Mouse (Mus musculus) limb, embryonic 11.5 days (tissue): Measurements from ENCODE around the gene Kcnip4. TPM values are rescaled to one million over a fixed set of nuclear protein-coding genes. Genes with fewer than 3 reads are reported as not detected.

Experiments used
- ATAC-seq: fragments of 200-750 bp; cut with Nextera tagmentation; 2 replicates; pipeline ENCODE4 v1.8.0; 2017; ENCODE audit warnings: low read depth; ENCODE audit not compliant: insufficient number of reproducible peaks, low FRiP score, low TSS enrichment
- DNase-seq: peaks from one replicate; pipeline ENCODE4 v3.0.0-alpha.2; 2015; ENCODE audit warnings: low spot score
- H3K27ac ChIP-seq: fragments of 300-500 bp; sonication (generic); replicated peaks from 2 replicates; pipeline ENCODE4 v1.5.1; 2014; ENCODE audit warnings: low read depth, mild to moderate bottlenecking, low read length
- H3K27me3 ChIP-seq: fragments of 300-500 bp; sonication (generic); 2 replicates; pipeline ENCODE4 v1.6.1; 2014; ENCODE audit warnings: mild to moderate bottlenecking, low read length, mixed read lengths; ENCODE audit not compliant: control insufficient read depth, insufficient read depth
- H3K36me3 ChIP-seq: fragments of 300-500 bp; sonication (generic); 2 replicates; pipeline ENCODE4 v1.6.1; 2014; ENCODE audit warnings: mild to moderate bottlenecking, low read length, moderate library complexity, mixed read lengths; ENCODE audit not compliant: control insufficient read depth, insufficient read depth
- H3K4me1 ChIP-seq: fragments of 300-500 bp; sonication (generic); 2 replicates; pipeline ENCODE4 v1.6.1; 2014; ENCODE audit warnings: low read length, mixed read lengths; ENCODE audit not compliant: control insufficient read depth, insufficient read depth
- H3K4me2 ChIP-seq: fragments of 300-500 bp; sonication (generic); 2 replicates; pipeline ENCODE4 v1.6.1; 2014; ENCODE audit warnings: low read depth, mild to moderate bottlenecking, moderate library complexity; ENCODE audit not compliant: severe bottlenecking
- H3K4me3 ChIP-seq: fragments of 300-500 bp; sonication (generic); 2 replicates; pipeline ENCODE4 v1.5.1; 2014; ENCODE audit warnings: low read depth, low read length
- H3K9ac ChIP-seq: fragments of 300-500 bp; sonication (generic); 2 replicates; pipeline ENCODE4 v1.6.1; 2014; ENCODE audit warnings: mild to moderate bottlenecking, low read length
- H3K9me3 ChIP-seq: fragments of 300-500 bp; sonication (generic); 2 replicates; pipeline ENCODE4 v1.6.1; 2016; ENCODE audit warnings: low read length; ENCODE audit not compliant: control insufficient read depth
- WGBS: fragments of 180-500 bp; shearing (Covaris S2); extraction: QIAGEN DNeasy Blood & Tissue Kit; methylation state at CpG from one replicate; pipeline ENCODE4 v1.1.7; 2014; 5-methylcytosine and 5-hydroxymethylcytosine counted together
- polyA plus RNA-seq: library from polyadenylated mRNA; unstranded; fragments of >200 nt; fragmentation: Nextera tagmentation; extraction: Ambion mirVana; gene quantifications from 2 replicates; pipeline ENCODE4 v1.2.1, GENCODE M21; 2014

Kcnip4 gene
- polyA plus RNA-seq, 1 experiment from 2014 or later = 0.76 TPM

GRCm38 (mm10) chr5:48606281-48606680 lies 918.4 kb downstream of the Kcnip4 start:
- WGBS = 92% methylated on average over 9 of the region's 9 CpGs
- H3K27ac ChIP-seq = no peak overlapping the region

DNA sequence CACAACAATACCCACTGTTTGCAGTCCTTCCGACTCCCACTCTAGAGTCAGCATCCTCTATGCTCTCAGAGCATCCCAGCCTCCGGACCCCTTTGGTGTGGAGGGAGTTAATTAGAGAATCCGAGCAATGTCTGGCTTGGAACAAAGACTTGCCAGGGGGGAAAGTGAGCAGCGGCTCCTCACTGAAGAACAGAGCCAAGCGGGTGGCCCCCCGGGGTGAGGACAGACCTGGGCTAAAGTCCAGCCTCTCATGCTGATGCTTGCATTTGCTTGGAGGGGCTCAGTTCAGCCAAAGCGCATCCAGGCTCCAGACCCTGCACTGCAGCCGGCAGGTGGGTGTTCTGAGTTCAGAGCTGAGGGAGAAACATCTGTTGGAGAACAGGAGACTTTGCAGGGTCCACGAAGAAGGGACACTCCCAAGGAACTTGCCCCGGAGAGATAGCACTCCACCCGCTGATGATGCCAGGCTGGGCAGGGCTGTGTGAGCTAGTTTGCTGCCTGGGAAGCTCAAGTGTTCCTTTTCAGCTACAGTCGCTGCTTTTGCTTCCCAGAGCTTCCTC lies 925.1 kb downstream of the Kcnip4 start:
- no peak overlapping the region for H3K27ac ChIP-seq
- no peaks in the 10 kb centered on the region for H3K36me3 ChIP-seq
- WGBS = 1% methylated on average over 12 of the region's 12 CpGs
- ATAC-seq (peak; percentile 57; the same call in 1 of the 2 replicates), DNase-seq (peak; percentile 44)
- no peaks in the 10 kb centered on the region for H3K27me3 ChIP-seq
- H3K9me3 ChIP-seq = no peaks in the 10 kb centered on the region
- peak overlapping the region; percentile 17 for H3K4me3 ChIP-seq
- peak overlapping the region; percentile 46 for H3K4me2 ChIP-seq
- peak overlapping the region; percentile 7; the same call in 1 of the 2 replicates for H3K9ac ChIP-seq
- H3K4me1 ChIP-seq = no peaks in the 10 kb centered on the region

More at GRCm38 (mm10) chr5:48606281-48606680, 918.4 kb downstream of the Kcnip4 start:
- Histone ChIP-seq H3K9ac (no peak overlapping the region), H3K4me1 (no peaks in the 10 kb centered on the region), H3K27me3 (no peaks in the 10 kb centered on the region), H3K9me3 (no peaks in the 10 kb centered on the region), H3K4me2 (no peak overlapping the region), H3K36me3 (no peaks in the 10 kb centered on the region), H3K4me3 (no peak overlapping the region)
- no peak for DNase-seq
- no peak for ATAC-seq

DNA sequence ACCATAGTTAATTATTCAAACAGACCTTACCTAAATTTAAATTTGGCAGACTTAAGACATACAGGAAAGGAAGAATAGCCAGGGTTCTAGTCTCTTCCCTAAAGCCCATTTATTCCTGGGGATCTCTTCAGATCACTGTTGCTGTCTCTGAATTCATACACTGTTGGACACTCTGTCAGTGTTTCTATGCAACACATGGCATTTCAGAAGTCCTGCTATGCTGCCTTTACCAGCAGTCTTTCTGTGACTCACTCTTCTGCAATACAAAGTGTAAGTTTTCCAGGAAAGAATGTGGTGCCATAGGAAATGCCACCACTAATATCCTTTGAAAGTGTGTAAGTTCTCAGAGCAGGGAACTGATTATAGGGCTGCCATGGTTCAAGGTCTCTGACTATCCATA lies 936.7 kb downstream of the Kcnip4 start:
- H3K27me3 ChIP-seq = no peaks in the 10 kb centered on the region
- no peak overlapping the region for H3K4me2 ChIP-seq
- no peak overlapping the region for H3K4me3 ChIP-seq
- H3K9me3 ChIP-seq = no peaks in the 10 kb centered on the region
- DNase-seq = no peak
- H3K4me1 ChIP-seq = no peaks in the 10 kb centered on the region
- no peak for ATAC-seq
- H3K36me3 ChIP-seq = no peaks in the 10 kb centered on the region
- H3K9ac ChIP-seq = no peak overlapping the region
- H3K27ac ChIP-seq = no peak overlapping the region

GRCm38 (mm10) chr5:48583431-48583830 lies 941.3 kb downstream of the Kcnip4 start:
- ATAC-seq (no peak), DNase-seq (no peak)
- Histone ChIP-seq H3K4me1 (no peaks in the 10 kb centered on the region), H3K27ac (no peak overlapping the region), H3K9me3 (no peaks in the 10 kb centered on the region), H3K4me3 (no peak overlapping the region), H3K9ac (no peak overlapping the region), H3K27me3 (no peaks in the 10 kb centered on the region), H3K36me3 (no peaks in the 10 kb centered on the region), H3K4me2 (no peak overlapping the region)
- WGBS = 50% methylated on average over 1 of the region's 1 CpGs

DNA sequence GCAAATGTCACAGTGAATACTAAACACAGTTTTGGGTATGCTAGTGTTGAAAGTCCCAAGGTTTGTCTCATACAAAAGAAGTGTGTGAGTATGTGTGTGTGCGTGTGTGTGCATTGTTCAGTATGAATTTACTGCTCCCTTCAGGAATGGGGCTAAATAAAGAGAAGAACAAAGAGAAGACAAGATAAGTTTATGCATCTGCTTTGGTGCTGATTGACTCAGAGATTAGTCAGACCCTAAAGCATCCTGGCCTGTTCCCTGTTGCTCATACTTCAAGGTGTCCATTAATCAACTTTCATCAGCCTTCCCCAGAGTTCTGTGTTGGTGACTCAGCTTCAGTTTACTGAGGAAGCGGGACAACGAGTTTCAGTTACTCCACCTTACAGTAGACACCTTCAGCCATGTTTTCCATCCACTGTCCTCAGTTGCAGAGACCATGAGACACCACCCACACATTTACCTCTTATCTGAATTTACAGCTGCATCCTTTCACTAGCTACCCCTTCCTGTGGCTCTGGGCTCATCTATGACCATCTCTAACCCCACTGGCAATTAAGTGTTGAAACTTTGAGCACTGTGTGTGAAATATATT lies 960.6 kb downstream of the Kcnip4 start:
- no peak overlapping the region for H3K4me3 ChIP-seq
- no peak overlapping the region for H3K27ac ChIP-seq
- H3K4me2 ChIP-seq = no peak overlapping the region
- no peak for DNase-seq
- no peaks in the 10 kb centered on the region for H3K27me3 ChIP-seq
- H3K36me3 ChIP-seq = no peaks in the 10 kb centered on the region
- H3K9me3 ChIP-seq = no peaks in the 10 kb centered on the region
- no peak overlapping the region for H3K9ac ChIP-seq
- no peak for ATAC-seq
- no peaks in the 10 kb centered on the region for H3K4me1 ChIP-seq
- 86% methylated on average over 3 of the region's 3 CpGs for WGBS

DNA sequence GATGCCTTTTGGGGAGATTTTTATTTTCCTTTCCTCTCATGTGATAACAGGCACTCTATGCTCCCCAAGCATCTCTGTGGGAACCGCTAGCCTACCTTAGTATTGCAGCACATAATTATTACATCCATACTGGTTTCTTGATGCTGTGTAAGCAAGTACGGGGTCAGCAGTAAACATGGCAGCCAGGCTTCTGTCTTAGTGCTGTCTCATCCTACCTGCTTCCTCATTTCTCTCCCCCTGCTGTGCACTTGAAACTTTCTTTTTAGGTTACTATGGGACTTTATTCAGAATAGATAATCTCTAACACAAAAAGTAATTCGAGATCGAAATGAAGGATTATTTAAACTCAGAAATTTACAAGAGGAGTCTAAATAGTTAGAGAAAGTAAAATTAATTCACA lies 973.0 kb downstream of the Kcnip4 start:
- Histone ChIP-seq H3K27ac (no peak overlapping the region), H3K9ac (no peak overlapping the region), H3K36me3 (no peaks in the 10 kb centered on the region), H3K4me1 (no peaks in the 10 kb centered on the region), H3K4me3 (no peak overlapping the region), H3K4me2 (no peak overlapping the region), H3K9me3 (no peaks in the 10 kb centered on the region), H3K27me3 (no peaks in the 10 kb centered on the region)
- no peak for DNase-seq
- WGBS = 85% methylated on average over 4 of the region's 4 CpGs
- no peak for ATAC-seq

DNA sequence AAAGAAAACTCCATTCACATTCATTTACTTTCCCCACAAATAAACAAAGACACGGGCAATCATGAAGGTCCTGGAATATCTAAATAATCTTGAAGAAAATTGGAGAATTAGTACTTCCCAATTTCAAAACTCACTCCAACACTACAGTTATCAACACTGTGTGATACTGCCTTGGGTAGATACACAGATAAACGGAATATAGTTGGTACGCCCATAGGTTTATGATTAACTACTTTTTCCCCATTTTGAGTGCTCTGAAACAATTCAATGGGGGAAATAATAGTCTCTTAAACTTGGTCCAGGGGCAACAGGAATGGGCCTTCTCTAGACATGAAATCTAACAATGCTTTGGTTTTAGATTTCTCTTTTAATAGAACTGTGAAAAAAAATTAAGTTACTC lies 978.9 kb downstream of the Kcnip4 start:
- Histone ChIP-seq H3K27me3 (no peaks in the 10 kb centered on the region), H3K36me3 (no peaks in the 10 kb centered on the region), H3K4me2 (no peak overlapping the region), H3K4me1 (no peaks in the 10 kb centered on the region), H3K27ac (no peak overlapping the region), H3K4me3 (no peak overlapping the region), H3K9me3 (no peaks in the 10 kb centered on the region), H3K9ac (no peak overlapping the region)
- no peak for DNase-seq
- ATAC-seq = no peak
- WGBS = 92% methylated on average over 3 of the region's 3 CpGs

- H3K4me1 ChIP-seq = no peaks in the 10 kb centered on the region
- no peak overlapping the region for H3K4me3 ChIP-seq
- no peaks in the 10 kb centered on the region for H3K36me3 ChIP-seq
- H3K4me2 ChIP-seq = no peak overlapping the region
- no peaks in the 10 kb centered on the region for H3K27me3 ChIP-seq
- no peaks in the 10 kb centered on the region for H3K9me3 ChIP-seq
- H3K27ac ChIP-seq = no peak overlapping the region
- no peak for ATAC-seq
- 78% methylated on average over 5 of the region's 5 CpGs for whole genome bisulfite sequencing
- no peak overlapping the region for H3K9ac ChIP-seq
- no peak for DNase-seq
These were observed 979.6 kb downstream of the Kcnip4 start for GRCm38 (mm10) chr5:48544784-48545734.
